Mouse (Mus musculus) left cerebral cortex, postnatal 25 days (tissue): ENCODE data around the gene Hoxb1. TPM values are rescaled to one million over a fixed set of nuclear protein-coding genes. Genes with fewer than 3 reads are reported as not detected.
A peak's percentile ranks its signal among the peaks of the same experiment; 100 is the strongest.

Experiments
- DNase-seq, 2 experiments: peaks; one replicate each; pipeline ENCODE4 v3.0.0; 2022; ENCODE audit warnings: low spot score in 2 of 2, mixed read lengths in 1 of 2
- intact Hi-C: fragments of 180-260 bp; cut with DNase I; formaldehyde crosslinking; loops from one replicate; pipeline ENCODE4 v1.15.1; 2025
- total RNA-seq, 2 experiments: library from RNA; stranded (reverse); gene quantifications; 2 replicates each; pipeline ENCODE4 v1.2.3; 2021

Hoxb1 gene
- total RNA-seq, 2 experiments from 2014 or later, result not detected

DNA sequence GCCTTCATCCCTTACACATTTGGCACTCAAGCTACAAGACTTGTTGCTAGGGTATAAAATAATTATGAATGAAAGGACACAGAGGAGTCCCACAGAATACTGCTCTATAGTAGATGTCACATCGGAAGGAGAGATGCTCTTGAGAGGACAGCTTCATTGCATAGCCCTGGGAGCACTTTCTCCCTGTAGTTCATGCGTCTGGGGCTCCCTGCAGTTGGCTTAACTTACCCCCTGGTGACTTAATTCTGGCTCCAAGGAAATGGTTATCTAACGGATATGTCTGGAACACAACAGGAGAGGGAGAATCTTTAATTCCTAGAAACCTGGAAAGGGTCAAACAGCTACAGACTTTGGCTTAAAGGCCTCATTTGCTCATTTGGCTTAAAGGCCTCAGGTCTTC, 6.2 kb downstream of the Hoxb1 start:
- DNase-seq, result no peak
- intact Hi-C loops, result no loop called here

- intact Hi-C loops, result no loop called here
- no peak for DNase-seq
Observed at GRCm38 (mm10) chr11:96372519-96372918, 7.0 kb downstream of the Hoxb1 start.

DNA sequence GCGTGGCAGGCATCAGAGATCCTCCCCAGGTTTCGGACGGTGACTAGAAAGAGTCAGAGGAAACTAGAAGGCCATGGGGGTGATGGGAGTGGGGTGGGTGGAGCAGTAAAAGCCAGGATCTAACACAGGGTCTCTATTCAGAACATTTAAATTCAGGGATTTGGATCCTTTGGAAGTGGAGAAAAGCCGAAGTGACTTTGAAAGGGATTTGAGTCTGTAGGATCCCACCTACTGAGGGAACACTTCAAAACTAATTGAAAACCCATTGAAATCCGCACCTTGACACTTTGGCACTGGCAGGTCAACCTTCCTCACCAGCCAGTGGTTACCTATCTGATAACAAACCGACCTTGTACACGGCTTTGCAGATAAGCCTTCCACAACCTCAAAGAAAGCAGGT, 9.3 kb downstream of the Hoxb1 start:
- intact Hi-C loops, result no loop called here
- no peak for DNase-seq

DNA sequence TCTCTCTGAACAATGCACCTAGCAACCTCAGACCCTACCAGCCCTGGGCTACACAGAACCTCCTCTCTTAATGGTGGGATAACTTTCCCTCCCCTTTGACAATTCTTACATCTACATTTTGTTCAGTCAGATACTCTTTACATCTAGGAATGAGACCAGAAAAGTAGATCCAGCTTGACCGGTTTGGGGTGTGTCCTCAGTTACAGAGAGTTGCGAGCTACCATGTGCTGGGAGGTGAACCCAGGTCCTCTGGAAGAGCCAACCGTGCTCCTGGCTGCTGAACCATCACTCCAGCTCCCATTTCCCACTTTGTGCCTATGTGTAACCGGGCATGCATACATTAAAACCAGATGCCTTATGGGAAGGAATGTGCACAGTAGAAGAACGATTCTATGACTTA, 17.8 kb downstream of the Hoxb1 start:
- intact Hi-C loops, result no loop called here
- DNase-seq, result no peak

DNA sequence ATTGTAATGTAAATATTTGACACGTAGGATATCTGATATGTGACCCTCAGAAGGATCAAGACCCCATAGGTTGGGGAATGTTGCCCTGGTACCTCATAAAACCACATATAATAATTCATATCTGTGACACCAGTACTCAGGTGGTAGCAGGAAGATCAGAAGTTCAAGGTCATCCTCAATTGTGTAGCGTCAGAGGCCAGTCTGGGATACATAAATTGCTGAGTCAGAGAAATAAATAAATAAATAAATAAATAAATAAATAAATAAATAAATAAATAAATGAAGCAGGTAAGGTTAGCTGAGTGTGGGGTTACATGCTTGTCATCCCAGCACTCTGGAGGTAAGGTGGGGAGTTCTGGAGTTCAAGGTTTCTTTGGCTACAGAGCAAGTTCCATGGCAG, 22.1 kb downstream of the Hoxb1 start:
- intact Hi-C loops, result no loop called here
- DNase-seq, result no peak

DNA sequence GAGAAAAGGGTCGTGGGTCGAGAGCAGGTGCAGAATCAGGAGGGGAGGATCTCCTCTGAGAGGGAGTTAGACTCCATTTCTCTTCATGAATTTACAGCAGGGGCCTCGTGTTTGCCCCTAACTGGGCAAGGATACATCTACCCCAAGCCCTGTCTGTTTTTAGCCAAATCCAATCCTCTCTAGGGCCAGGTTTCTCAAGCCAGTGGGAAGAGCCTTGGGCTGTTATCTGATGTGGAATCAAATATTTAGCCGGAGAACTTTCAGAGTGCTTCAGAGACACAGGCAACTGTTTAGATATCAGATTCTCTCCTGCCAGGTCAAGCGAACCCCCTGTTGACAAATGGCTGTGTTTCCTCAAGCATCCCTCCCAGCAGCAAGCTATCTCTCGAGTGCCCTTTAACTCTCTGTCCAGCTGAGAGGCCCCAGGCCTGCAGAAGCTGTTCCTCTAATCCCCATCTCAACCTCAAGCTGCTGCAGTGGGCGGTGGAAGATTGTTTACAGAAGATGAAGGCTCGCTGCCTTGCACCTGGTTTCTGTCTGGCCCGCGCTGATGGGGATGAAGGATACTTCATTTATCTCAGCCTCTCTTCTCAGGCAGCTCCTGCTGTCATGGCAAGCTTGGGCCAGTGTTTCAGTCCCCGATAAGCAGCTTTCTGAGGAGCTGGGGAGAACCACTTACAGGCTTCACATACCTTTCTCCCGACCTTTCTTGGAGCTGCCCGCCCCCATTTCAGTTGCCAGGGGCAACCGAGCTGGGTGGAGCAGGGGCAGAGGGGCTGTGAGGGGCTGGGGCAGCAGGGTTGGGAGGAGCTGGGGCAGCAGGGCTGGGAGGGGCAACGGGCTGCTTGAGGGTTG, 31.4 kb downstream of the Hoxb1 start:
- no peak for DNase-seq
- intact Hi-C loops, result no loop called here

- intact Hi-C loops, result no loop called here
- no peak for DNase-seq
Observed at GRCm38 (mm10) chr11:96397806-96398335, 32.3 kb downstream of the Hoxb1 start.

DNA sequence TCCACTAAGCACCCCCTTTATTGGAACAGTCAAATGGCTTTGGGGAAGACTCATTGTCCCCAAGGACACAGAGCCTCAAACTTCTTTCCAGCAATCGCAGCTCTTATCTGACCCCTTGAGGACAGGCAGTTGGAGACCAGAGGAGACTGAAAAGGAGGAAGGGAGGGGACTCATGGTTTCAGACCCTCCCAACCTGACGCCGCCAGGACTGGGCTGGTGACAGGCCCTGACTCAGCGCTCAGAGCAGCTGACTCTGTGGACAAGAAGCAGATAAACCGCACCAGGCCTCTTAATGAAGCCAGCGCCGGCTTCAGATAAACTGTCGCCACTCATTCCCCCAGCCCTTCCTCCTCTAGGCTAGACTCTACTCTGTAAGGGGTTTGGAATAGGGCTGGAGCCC, 34.4 kb downstream of the Hoxb1 start:
- intact Hi-C loops, result no loop called here
- DNase-seq, result no peak

DNA sequence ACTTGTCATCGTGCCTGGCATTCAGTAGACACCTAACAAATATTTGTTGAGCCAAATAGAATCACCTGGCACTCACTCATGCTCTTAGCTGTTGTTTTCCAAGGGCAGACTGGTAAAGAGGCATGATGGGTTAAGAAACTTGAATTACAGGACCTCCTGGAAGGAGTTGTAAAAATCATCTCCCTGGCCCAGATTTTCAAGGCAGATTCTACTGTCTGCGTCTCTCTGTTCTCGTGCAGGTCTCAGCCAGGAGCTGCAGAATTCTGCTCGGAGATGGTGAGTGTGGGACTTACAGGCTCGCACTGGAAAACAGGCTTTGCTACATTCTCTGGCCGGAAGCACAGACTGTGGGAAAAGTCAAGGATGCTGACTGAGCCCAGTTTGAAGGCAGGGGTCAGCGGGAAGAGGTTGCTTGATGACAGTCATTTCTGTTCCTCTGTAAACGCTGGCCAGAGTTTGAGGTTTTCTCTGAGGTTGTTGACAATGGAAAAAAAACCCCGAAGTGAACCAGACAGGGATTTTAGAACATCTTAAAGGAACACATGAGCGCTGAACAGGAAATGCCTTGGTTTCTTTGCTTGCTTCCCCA, 38.6 kb downstream of the Hoxb1 start:
- no peak for DNase-seq
- intact Hi-C loops, result no loop called here

DNA sequence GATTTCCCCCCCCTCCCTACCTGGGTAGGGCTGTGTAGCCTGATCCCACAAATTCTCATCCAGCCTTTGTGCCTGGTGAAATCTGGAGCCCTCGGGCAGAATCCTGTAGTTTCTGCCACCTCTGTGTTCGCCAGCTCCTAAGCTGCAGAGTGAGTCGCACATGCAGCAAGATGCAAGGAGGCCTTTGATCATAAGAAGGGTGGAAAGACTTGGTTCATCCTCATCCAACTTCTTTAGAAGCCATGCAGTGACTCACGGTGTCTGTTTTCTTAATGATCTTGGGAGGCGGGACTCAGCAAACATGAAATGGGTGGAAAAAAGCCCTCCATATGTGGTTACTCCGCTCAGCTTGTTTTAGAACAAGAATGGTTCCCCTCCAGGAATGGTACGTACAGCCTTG, 39.3 kb downstream of the Hoxb1 start:
- intact Hi-C loops, result no loop called here
- no peak for DNase-seq

GRCm38 (mm10) chr11:96405541-96405940, 40.0 kb downstream of the Hoxb1 start:
- no peak for DNase-seq
- intact Hi-C loops, result no loop called here

- DNase-seq, result peak; percentile 22 to 29
- intact Hi-C loops, result no loop called here
Observed at GRCm38 (mm10) chr11:96407191-96408072, 41.9 kb downstream of the Hoxb1 start.

DNA sequence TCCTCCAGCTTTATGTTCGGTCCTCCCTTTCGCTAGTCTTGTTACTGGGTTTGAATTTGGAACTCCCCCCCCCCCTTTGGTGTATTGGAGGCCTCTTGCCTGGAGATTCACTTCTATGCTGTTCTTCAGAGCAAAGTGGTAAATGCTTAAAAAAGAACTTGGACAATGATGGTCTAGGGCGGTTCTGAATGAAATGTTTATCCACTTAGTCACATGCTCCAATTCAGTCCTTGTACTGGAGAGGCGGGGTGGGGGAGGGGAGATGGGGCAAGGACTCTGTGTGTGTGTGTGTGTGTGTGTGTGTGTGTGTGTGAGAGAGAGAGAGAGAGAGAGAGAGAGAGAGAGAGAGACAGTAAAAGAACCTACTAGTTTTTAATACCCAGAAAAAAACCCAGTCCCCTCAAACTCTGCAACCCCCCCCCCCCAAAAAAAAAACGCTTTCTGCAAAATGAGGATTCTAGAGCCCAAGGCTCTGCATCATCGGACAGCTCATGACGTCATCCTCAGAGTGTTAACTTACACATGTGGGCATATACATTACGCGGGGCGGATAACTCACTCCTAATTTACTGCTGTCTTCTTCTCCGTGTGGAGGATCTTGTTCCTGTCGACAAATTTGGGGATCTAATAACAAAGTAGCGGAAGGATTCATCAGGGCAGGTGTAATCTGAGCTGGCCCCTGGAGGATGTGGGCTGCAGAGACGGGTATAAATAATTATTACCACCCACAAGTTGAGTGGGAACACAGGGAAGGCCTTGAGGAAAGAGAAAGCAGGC, 42.9 kb downstream of the Hoxb1 start:
- intact Hi-C loops, result no loop called here
- DNase-seq, result no peak

- DNase-seq, result no peak
- intact Hi-C loops, result no loop called here
Observed at GRCm38 (mm10) chr11:96411019-96411418, 45.5 kb downstream of the Hoxb1 start.

- intact Hi-C loops, result no loop called here
- no peak for DNase-seq
Observed at GRCm38 (mm10) chr11:96411934-96412333, 46.4 kb downstream of the Hoxb1 start.

- intact Hi-C loops, result no loop called here
- no peak for DNase-seq
Observed at GRCm38 (mm10) chr11:96412941-96413491, 47.5 kb downstream of the Hoxb1 start.

GRCm38 (mm10) chr11:96413527-96413926, 48.0 kb downstream of the Hoxb1 start:
- DNase-seq, result peak; percentile 11 to 61
- intact Hi-C loops, result no loop called here

DNA sequence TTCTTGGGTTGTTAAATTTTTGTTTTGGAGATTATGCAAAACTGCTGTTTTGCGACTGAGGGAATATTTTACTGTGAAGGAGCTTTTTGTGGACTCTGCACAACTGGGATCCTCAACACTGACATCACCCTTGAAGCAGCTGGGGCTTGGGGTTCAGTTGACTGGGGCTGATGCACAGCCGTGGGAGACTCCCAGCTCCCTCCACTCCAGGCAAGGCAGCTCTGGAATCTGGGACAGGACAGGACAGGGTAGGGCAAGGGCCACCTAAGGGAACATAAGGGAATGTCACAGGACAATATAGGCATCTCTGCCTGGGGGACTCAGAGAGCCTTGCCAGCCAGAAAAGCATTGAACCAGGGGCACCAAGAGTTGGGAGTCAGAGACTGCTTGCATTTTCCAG, 48.5 kb downstream of the Hoxb1 start:
- intact Hi-C loops, result no loop called here
- DNase-seq, result no peak
